Mouse (Mus musculus) brown adipose tissue, adult 24 weeks (tissue): Measurements from ENCODE around the gene Traf3ip2. TPM values are rescaled to one million over a fixed set of nuclear protein-coding genes. Genes with fewer than 3 reads are reported as not detected.

Source experiments
- H3K27ac ChIP-seq: fragments of 200-500 bp; replicated peaks from 2 replicates; pipeline ENCODE4 v1.5.1; 2012; ENCODE audit warnings: low read depth, mild to moderate bottlenecking, low read length
- H3K4me1 ChIP-seq: fragments of 200-500 bp; 2 replicates; pipeline ENCODE4 v1.6.1; 2012; ENCODE audit warnings: low read length, mixed read lengths; ENCODE audit not compliant: control insufficient read depth, insufficient read depth, insufficient read length
- H3K4me3 ChIP-seq: fragments of 200-500 bp; 2 replicates; pipeline ENCODE4 v1.5.1; 2012; ENCODE audit warnings: low read depth, mild to moderate bottlenecking, low read length, moderate library complexity; ENCODE audit not compliant: insufficient read depth
- polyA plus RNA-seq: library from polyadenylated mRNA; stranded (reverse); fragments of >200 nt; gene quantifications from 2 replicates; pipeline ENCODE4 v1.2.4, GENCODE M21; 2012; ENCODE audit not compliant: missing spikeins, insufficient read depth, insufficient read length

Traf3ip2 gene
- polyA plus RNA-seq, 1 experiment: 3.6 TPM

- Histone ChIP-seq H3K27ac (no peak overlapping the region), H3K4me3 (no peak overlapping the region), H3K4me1 (no peaks in the 10 kb centered on the region)
These were observed 2.9 kb downstream of the Traf3ip2 start for GRCm38 (mm10) chr10:39615531-39616229.

- Histone ChIP-seq H3K4me3 (no peak overlapping the region), H3K27ac (no peak overlapping the region), H3K4me1 (no peaks in the 10 kb centered on the region)
These were observed 3.5 kb downstream of the Traf3ip2 start for GRCm38 (mm10) chr10:39616230-39616590.

GRCm38 (mm10) chr10:39616626-39617025, 3.9 kb downstream of the Traf3ip2 start:
- Histone ChIP-seq H3K27ac (no peak overlapping the region), H3K4me3 (no peak overlapping the region), H3K4me1 (no peaks in the 10 kb centered on the region)

DNA sequence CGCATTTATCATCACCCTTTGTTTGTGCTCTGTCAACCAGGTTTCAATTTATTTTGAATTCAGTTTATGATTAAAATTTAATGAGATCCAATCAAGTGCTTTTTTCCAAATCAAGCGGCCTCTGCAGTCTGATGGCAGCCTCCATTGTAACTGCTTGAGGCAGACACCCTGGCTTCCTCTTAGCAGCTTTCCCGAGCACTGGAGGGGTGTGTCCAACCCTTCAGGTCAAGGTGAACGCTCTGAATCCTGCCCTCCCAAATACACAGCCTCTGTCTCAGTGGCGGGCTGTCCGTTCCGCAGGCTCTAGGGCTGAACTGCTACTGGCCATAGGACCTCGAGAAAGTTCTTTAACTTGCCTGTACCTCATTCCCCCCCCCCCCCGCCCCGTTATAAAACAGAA, 5.7 kb downstream of the Traf3ip2 start:
- H3K27ac ChIP-seq: no peak overlapping the region
- no peaks in the 10 kb centered on the region for H3K4me1 ChIP-seq
- no peak overlapping the region for H3K4me3 ChIP-seq

DNA sequence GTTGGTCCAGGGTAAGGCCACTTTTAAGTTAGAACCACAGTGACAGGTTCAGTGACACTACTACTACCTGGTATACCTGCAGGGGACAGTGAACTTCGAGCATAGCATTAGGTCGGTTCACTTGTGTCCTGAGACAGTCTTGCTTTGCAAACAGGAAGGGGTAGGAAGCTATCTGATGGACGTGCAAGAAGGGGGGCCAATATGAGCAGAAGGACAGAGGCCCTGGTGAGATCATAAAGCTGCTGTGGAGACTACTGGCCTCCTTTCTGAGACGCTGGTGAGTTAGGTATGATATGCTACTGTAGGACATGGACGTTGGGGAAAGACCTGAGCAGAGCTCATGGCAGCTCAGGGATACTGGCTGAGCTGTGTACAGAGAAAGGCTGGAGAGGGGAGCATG, 7.9 kb downstream of the Traf3ip2 start:
- H3K4me3 ChIP-seq: no peak overlapping the region
- peaks cover 5% of the 10 kb centered on the region; the same call in 1 of the 2 replicates for H3K4me1 ChIP-seq
- no peak overlapping the region for H3K27ac ChIP-seq

DNA sequence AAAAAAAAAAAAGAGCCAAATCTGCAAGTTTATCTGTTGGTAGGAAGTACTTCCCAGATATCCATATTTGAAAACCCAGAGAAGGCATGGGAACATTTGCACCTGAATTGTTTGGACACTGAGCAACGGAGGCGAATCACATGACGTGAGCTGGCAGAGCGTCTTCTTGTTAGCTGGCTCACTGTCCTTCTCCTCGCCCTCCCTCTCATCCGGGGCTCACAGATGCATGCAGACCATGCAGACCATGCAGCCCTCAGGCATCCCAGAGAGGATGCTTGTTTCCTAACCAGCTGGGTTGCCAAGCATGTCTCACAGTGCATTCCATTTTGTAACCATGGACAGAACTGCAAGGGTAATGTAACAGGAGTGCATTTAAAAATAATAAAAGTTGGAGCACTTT, 11.1 kb downstream of the Traf3ip2 start:
- Histone ChIP-seq H3K4me3 (no peak overlapping the region), H3K27ac (no peak overlapping the region), H3K4me1 (peaks cover 5% of the 10 kb centered on the region; the same call in 1 of the 2 replicates)

- Histone ChIP-seq H3K27ac (0 out of 2 replicates have a peak overlapping the region, but pooled peaks have one; percentile 15), H3K4me3 (no peak overlapping the region), H3K4me1 (peaks cover 5% of the 10 kb centered on the region; the same call in 1 of the 2 replicates)
These were observed 12.3 kb downstream of the Traf3ip2 start for GRCm38 (mm10) chr10:39624837-39625625.

DNA sequence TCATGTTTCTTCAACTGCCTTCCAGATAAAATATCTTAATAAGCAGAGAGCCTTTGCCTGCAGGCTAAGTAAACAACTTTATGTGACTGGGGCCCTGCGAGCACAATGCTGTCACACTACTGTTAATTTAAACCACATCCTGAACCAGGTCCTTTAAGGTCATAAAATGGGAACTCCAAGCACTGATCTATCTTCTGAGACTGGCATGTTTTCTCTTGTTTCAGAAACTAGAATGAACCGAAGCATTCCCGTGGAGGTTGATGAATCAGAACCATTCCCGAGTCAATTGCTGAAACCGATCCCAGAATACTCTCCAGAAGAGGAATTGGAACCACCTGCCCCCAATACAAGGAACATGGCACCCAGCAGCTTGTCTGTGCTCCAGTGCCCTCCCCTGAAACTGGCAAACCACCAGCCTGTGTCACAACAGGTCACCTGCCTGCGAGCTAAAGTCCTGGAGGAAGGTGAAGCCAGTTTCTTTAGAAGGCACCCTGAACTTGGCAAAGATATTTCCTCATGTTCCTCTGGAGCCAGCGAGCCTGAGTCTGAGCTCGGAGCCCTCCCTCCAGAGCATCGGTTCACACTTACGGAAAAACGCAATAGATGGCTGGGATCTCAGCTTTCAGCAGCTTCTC, 13.0 kb downstream of the Traf3ip2 start:
- Histone ChIP-seq H3K4me3 (no peak overlapping the region), H3K27ac (0 out of 2 replicates have a peak overlapping the region, but pooled peaks have one; percentile 15), H3K4me1 (peaks cover 7% of the 10 kb centered on the region; the same call in 1 of the 2 replicates)

- Histone ChIP-seq H3K4me3 (no peak overlapping the region), H3K27ac (no peak overlapping the region)
These were observed 13.6 kb downstream of the Traf3ip2 start for GRCm38 (mm10) chr10:39626376-39626775.

DNA sequence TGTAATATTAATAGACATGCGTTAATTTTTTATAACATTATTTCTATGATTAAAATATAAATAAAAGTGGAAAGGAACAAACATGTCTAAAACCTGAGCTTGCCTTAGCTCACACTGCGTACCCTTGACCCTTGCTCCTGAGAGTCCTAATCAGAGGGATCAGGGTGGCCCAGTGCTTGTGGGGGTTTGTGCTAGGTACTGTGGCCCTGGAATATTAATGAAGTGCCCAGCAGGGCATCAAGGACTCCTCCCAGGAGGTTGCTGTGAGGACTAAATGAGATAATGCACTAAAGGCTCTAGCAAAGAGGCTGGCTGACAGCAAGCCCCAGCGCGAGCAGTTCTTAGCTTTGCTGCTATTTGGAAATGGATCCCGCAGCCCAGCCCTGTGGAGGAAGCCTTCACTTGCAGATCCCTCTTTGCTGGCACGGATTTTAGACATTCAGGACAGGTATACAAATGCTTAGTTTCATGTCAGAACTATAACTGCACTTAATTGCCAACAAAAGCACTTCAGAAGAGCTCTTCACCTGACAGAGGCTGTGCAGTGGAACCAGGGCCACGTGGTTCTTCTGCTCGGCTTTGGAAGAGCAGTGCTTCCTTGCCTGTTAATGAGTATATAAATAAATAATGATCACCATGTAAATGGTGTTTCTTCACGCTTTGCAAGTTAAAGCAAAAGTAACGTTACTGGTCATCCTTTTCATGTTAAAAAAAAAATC, 16.2 kb downstream of the Traf3ip2 start:
- H3K4me3 ChIP-seq: no peak overlapping the region
- no peak overlapping the region for H3K27ac ChIP-seq
- H3K4me1 ChIP-seq: peaks cover 7% of the 10 kb centered on the region; the same call in 1 of the 2 replicates

More at GRCm38 (mm10) chr10:39626376-39626775, 13.6 kb downstream of the Traf3ip2 start:
- peaks cover 7% of the 10 kb centered on the region; the same call in 1 of the 2 replicates for H3K4me1 ChIP-seq

GRCm38 (mm10) chr10:39629746-39630552, 17.2 kb downstream of the Traf3ip2 start:
- H3K4me3 ChIP-seq: no peak overlapping the region
- no peak overlapping the region for H3K27ac ChIP-seq

GRCm38 (mm10) chr10:39630811-39631210, 18.1 kb downstream of the Traf3ip2 start:
- H3K4me1 ChIP-seq: 0 out of 2 replicates have a peak, but pooled peaks cover 2% of the 10 kb centered on the region
- H3K4me3 ChIP-seq: no peak overlapping the region
- no peak overlapping the region for H3K27ac ChIP-seq

More at GRCm38 (mm10) chr10:39629746-39630552, 17.2 kb downstream of the Traf3ip2 start:
- peaks cover 7% of the 10 kb centered on the region; the same call in 1 of the 2 replicates for H3K4me1 ChIP-seq

- Histone ChIP-seq H3K27ac (no peak overlapping the region), H3K4me1 (0 out of 2 replicates have a peak, but pooled peaks cover 2% of the 10 kb centered on the region), H3K4me3 (no peak overlapping the region)
These were observed 18.9 kb downstream of the Traf3ip2 start for GRCm38 (mm10) chr10:39631627-39632026.

- Histone ChIP-seq H3K4me1 (0 out of 2 replicates have a peak, but pooled peaks cover 2% of the 10 kb centered on the region), H3K27ac (no peak overlapping the region), H3K4me3 (no peak overlapping the region)
These were observed 20.6 kb downstream of the Traf3ip2 start for GRCm38 (mm10) chr10:39633379-39633778.
